Mouse (Mus musculus): ENCODE measurements around the gene Olfr1033. TPM values are rescaled to one million over a fixed set of nuclear protein-coding genes. Genes with fewer than 3 reads are reported as not detected.
"Not testable (repeated sequence)": the region's sequence is repeated elsewhere in the genome, so short reads cannot be mapped to it uniquely, and the experiment has no call there.

Gene Olfr1033
- polyA plus RNA-seq, 1 experiment: not detected

DNA sequence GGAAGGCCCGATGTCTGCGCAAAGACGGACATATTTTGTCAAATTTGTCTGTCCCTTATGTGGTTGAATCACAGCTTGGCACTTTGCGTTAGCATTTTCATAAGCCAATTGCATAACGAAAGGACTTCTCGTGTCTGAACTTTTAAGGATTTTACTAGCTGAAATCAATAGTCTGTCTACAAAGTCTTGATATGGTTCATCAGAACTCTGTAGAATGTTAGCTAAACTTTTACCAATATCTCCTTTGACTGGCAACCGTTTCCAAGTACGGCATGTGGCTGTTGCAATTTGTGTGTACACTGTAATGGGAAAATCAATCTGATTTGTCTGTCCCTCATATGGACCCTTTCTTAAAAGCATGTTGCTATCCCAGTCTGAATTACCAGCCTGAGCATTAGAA is 49.8 kb downstream of the Olfr1033 start:
- no peak overlapping the region for H3K27ac ChIP-seq (ENCODE audit: control insufficient read depth, insufficient read depth, low read depth, low read length, poor library complexity)
- TF ChIP-seq CTCF (IDR thresholded peaks at IDR 0.05; ENCODE audit: control insufficient read depth, insufficient read depth, low read length) (no peak), POLR2A (IDR thresholded peaks at IDR 0.05; ENCODE audit: borderline replicate concordance, control insufficient read depth, low read depth, low read length) (no peak)
- no peaks in the 10 kb centered on the region for H3K4me1 ChIP-seq (ENCODE audit: control insufficient read depth, insufficient read depth, low read length)
- WGBS: 89% methylated on average over 8 of the region's 8 CpGs
- no peak overlapping the region for H3K4me3 ChIP-seq (replicated peaks; ENCODE audit: control insufficient read depth, low read depth, low read length)

DNA sequence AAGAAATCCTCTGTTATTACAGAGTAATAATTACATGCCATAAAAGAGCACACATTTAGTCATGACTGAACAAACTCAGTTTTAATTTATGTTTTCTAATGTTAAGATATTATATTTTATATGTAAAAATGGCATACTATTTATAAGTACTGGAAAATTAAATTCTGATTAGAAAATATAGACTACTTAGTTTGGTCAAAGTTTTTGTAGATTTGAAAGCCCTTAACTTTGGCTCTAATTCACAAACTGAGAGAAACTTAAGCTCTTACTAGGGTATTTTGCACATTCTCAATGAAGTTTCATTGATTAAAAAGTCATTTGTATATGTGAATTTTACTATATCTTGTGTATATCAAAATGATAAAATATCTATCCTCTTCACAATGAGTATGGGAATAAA is 53.3 kb downstream of the Olfr1033 start, which contains the start of gene Olfr1036:
TSS of gene Olfr1036 (plus strand) at position 301 of the 400 bp plus-strand sequence.
- H3K4me3 ChIP-seq (replicated peaks; ENCODE audit: control insufficient read depth, low read depth, low read length); H3K4me1 ChIP-seq (ENCODE audit: control insufficient read depth, insufficient read depth, low read length); H3K27ac ChIP-seq (ENCODE audit: control insufficient read depth, insufficient read depth, low read depth, low read length, poor library complexity): not testable (repeated sequence)

- H3K4me1 ChIP-seq (ENCODE audit: control insufficient read depth, insufficient read depth, low read length); H3K27ac ChIP-seq (ENCODE audit: control insufficient read depth, insufficient read depth, low read depth, low read length, poor library complexity); H3K4me3 ChIP-seq (replicated peaks; ENCODE audit: control insufficient read depth, low read depth, low read length): not testable (repeated sequence)
- WGBS: 69% methylated on average over 1 of the region's 1 CpGs
Measured at GRCm38 (mm10) chr2:86080478-86080877, 60.0 kb downstream of the Olfr1033 start.

DNA sequence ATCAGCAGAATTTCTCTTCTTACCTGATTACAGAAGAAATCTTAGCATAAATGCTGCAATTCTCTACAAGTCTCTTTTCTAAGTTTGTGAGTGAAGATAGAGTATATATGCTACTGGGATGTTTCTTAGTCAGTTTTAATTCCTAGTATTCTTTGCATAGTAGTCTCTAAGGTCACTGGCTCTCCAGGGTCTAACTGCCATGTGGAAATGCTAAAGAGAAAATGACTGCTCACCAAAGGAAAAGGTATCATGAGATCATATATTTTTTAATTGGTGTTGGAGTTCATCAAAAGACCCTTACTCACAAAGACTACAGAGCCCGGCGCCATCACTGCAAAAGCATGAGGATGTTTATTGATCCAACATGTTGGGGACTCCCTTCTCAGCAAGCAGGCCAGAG is 66.9 kb downstream of the Olfr1033 start, which contains the start of gene Olfr1037:
TSS of gene Olfr1037 (minus strand) at position 101 of the 400 bp plus-strand sequence.
- no peak within 1 kb of the TSS for H3K27ac ChIP-seq (ENCODE audit: control insufficient read depth, insufficient read depth, low read depth, low read length, poor library complexity)
- TF ChIP-seq POLR2A (IDR thresholded peaks at IDR 0.05; ENCODE audit: borderline replicate concordance, control insufficient read depth, low read depth, low read length) (no peak), CTCF (IDR thresholded peaks at IDR 0.05; ENCODE audit: control insufficient read depth, insufficient read depth, low read length) (no peak)
- no peaks in the 10 kb centered on the region for H3K4me1 ChIP-seq (ENCODE audit: control insufficient read depth, insufficient read depth, low read length)
- no peak within 1 kb of the TSS for H3K4me3 ChIP-seq (replicated peaks; ENCODE audit: control insufficient read depth, low read depth, low read length)
- WGBS: 76% methylated on average over 2 of the region's 2 CpGs

Other genes starting within 250 kb of the Olfr1033 start
- 0.52 TPM in 1 of 2 replicates, not detected in the other for gene Olfr1014, start 247.9 kb upstream of the Olfr1033 start, polyA plus RNA-seq (2011; ENCODE audit: insufficient read depth, insufficient read length, low replicate concordance, missing spikeins)
- not detected in 2 replicates for gene Olfr1015, start 238.6 kb upstream of the Olfr1033 start, polyA plus RNA-seq (2011; ENCODE audit: insufficient read depth, insufficient read length, low replicate concordance, missing spikeins)
- gene Olfr1016, start 218.1 kb upstream of the Olfr1033 start, polyA plus RNA-seq (2011; ENCODE audit: insufficient read depth, insufficient read length, low replicate concordance, missing spikeins): not detected in 2 replicates
- not detected in 2 replicates for gene Olfr1018, start 202.2 kb upstream of the Olfr1033 start, polyA plus RNA-seq (2011; ENCODE audit: insufficient read depth, insufficient read length, low replicate concordance, missing spikeins)
- gene Olfr1019, start 175.2 kb upstream of the Olfr1033 start, polyA plus RNA-seq (2011; ENCODE audit: insufficient read depth, insufficient read length, low replicate concordance, missing spikeins): not detected in 2 replicates
- not detected in 2 replicates for gene Olfr1020, start 173.6 kb upstream of the Olfr1033 start, polyA plus RNA-seq (2011; ENCODE audit: insufficient read depth, insufficient read length, low replicate concordance, missing spikeins)
- not detected in 2 replicates for gene Olfr1022, start 152.0 kb upstream of the Olfr1033 start, polyA plus RNA-seq (2011; ENCODE audit: insufficient read depth, insufficient read length, low replicate concordance, missing spikeins)
- not detected in 2 replicates for gene Olfr1023, start 135.0 kb upstream of the Olfr1033 start, polyA plus RNA-seq (2011; ENCODE audit: insufficient read depth, insufficient read length, low replicate concordance, missing spikeins)
- gene Olfr1024, start 115.6 kb upstream of the Olfr1033 start, polyA plus RNA-seq (2011; ENCODE audit: insufficient read depth, insufficient read length, low replicate concordance, missing spikeins): not detected in 2 replicates
- gene Olfr1025-ps1, start 105.4 kb upstream of the Olfr1033 start, polyA plus RNA-seq (2011; ENCODE audit: insufficient read depth, insufficient read length, low replicate concordance, missing spikeins): not detected in 2 replicates
- gene Olfr1026, start 99.1 kb upstream of the Olfr1033 start, polyA plus RNA-seq (2011; ENCODE audit: insufficient read depth, insufficient read length, low replicate concordance, missing spikeins): not detected in 2 replicates
- not detected in 2 replicates for gene Olfr1028, start 70.2 kb upstream of the Olfr1033 start, polyA plus RNA-seq (2011; ENCODE audit: insufficient read depth, insufficient read length, low replicate concordance, missing spikeins)
- gene Olfr1029, start 46.7 kb upstream of the Olfr1033 start, polyA plus RNA-seq (2011; ENCODE audit: insufficient read depth, insufficient read length, low replicate concordance, missing spikeins): not detected in 2 replicates
- gene Olfr1030, start 41.4 kb upstream of the Olfr1033 start, polyA plus RNA-seq (2011; ENCODE audit: insufficient read depth, insufficient read length, low replicate concordance, missing spikeins): 0.65 TPM in 1 of 2 replicates, not detected in the other
- not detected in 2 replicates for gene Olfr1031, start 30.3 kb upstream of the Olfr1033 start, polyA plus RNA-seq (2011; ENCODE audit: insufficient read depth, insufficient read length, low replicate concordance, missing spikeins)
- not detected in 2 replicates for gene Olfr1032, start 15.1 kb upstream of the Olfr1033 start, polyA plus RNA-seq (2011; ENCODE audit: insufficient read depth, insufficient read length, low replicate concordance, missing spikeins)
- gene Olfr1034, start 25.2 kb downstream of the Olfr1033 start, polyA plus RNA-seq (2011; ENCODE audit: insufficient read depth, insufficient read length, low replicate concordance, missing spikeins): not detected in 2 replicates
- gene Olfr1036, start 53.4 kb downstream of the Olfr1033 start, polyA plus RNA-seq (2011; ENCODE audit: insufficient read depth, insufficient read length, low replicate concordance, missing spikeins): not detected in 2 replicates
- gene Olfr1037, start 66.8 kb downstream of the Olfr1033 start, polyA plus RNA-seq (2011; ENCODE audit: insufficient read depth, insufficient read length, low replicate concordance, missing spikeins): not detected in 2 replicates
- not detected in 2 replicates for gene Olfr1039, start 115.3 kb downstream of the Olfr1033 start, polyA plus RNA-seq (2011; ENCODE audit: insufficient read depth, insufficient read length, low replicate concordance, missing spikeins)
- gene Olfr1040, start 126.1 kb downstream of the Olfr1033 start, polyA plus RNA-seq (2011; ENCODE audit: insufficient read depth, insufficient read length, low replicate concordance, missing spikeins): not detected in 2 replicates
- not detected in 2 replicates for gene Olfr1042, start 141.2 kb downstream of the Olfr1033 start, polyA plus RNA-seq (2011; ENCODE audit: insufficient read depth, insufficient read length, low replicate concordance, missing spikeins)
- not detected in 2 replicates for gene Olfr1043, start 146.9 kb downstream of the Olfr1033 start, polyA plus RNA-seq (2011; ENCODE audit: insufficient read depth, insufficient read length, low replicate concordance, missing spikeins)
- not detected in 2 replicates for gene Olfr1044, start 157.2 kb downstream of the Olfr1033 start, polyA plus RNA-seq (2011; ENCODE audit: insufficient read depth, insufficient read length, low replicate concordance, missing spikeins)
- not detected in 2 replicates for gene Olfr52, start 165.1 kb downstream of the Olfr1033 start, polyA plus RNA-seq (2011; ENCODE audit: insufficient read depth, insufficient read length, low replicate concordance, missing spikeins)
- gene Olfr1045, start 182.4 kb downstream of the Olfr1033 start, polyA plus RNA-seq (2011; ENCODE audit: insufficient read depth, insufficient read length, low replicate concordance, missing spikeins): not detected in 2 replicates
- not detected in 2 replicates for gene Olfr1046, start 198.7 kb downstream of the Olfr1033 start, polyA plus RNA-seq (2011; ENCODE audit: insufficient read depth, insufficient read length, low replicate concordance, missing spikeins)
- not detected in 2 replicates for gene Olfr1047, start 210.8 kb downstream of the Olfr1033 start, polyA plus RNA-seq (2011; ENCODE audit: insufficient read depth, insufficient read length, low replicate concordance, missing spikeins)
- gene Olfr1048, start 219.7 kb downstream of the Olfr1033 start, polyA plus RNA-seq (2011; ENCODE audit: insufficient read depth, insufficient read length, low replicate concordance, missing spikeins): not detected in 2 replicates
- not detected in 2 replicates for gene Olfr1049, start 237.7 kb downstream of the Olfr1033 start, polyA plus RNA-seq (2011; ENCODE audit: insufficient read depth, insufficient read length, low replicate concordance, missing spikeins)